13 mouse cellular contexts compared by ENCODE assay signal in genomic region chr17:47606220-47606619, GRCm38 (mm10). TPM values are rescaled to one million over a fixed set of nuclear protein-coding genes. Genes with fewer than 3 reads are reported as not detected.
DNase-seq lines count a peak whose midpoint lies in the region; ATAC-seq and TF ChIP-seq lines count a peak whose summit lies in the region.
"Had no signal": no experiment of that assay in that cellular context is flagged by ENCODE, and none has a peak within 500 bp of the region (broad histone marks: within the 10 kb centered on the region; RNA-seq: fewer than 3 reads in every experiment).

No protein-coding gene starts in this region.

- no peaks in the 10 kb centered on the region for H3K27me3 ChIP-seq in heart, postnatal 0 days (ENCODE audit: control insufficient read depth, insufficient read depth, low read length)
- H3K27me3 ChIP-seq in heart, embryonic 11.5 days (ENCODE audit: control insufficient read depth, insufficient read depth, low read length), result no peaks in the 10 kb centered on the region
- H3K27me3 ChIP-seq in midbrain, postnatal 0 days (ENCODE audit: insufficient read depth, low read length), result no peaks in the 10 kb centered on the region
- no peaks in the 10 kb centered on the region for H3K27me3 ChIP-seq in midbrain, embryonic 16.5 days (ENCODE audit: control insufficient read depth, insufficient read depth, low read depth, low read length)
- H3K27me3 ChIP-seq in liver, embryonic 14.5 days (ENCODE audit: control insufficient read depth, insufficient read depth, low read length), result no peaks in the 10 kb centered on the region
- H3K27me3 ChIP-seq: forebrain, embryonic 15.5 days; limb, embryonic 13.5 days; midbrain, embryonic 15.5 days had no signal

- DNase-seq in heart, postnatal 0 days (ENCODE audit: low spot score), result no peak
- no peak for DNase-seq in midbrain, postnatal 0 days (ENCODE audit: low spot score)
- DNase-seq in liver, embryonic 14.5 days (ENCODE audit: low read depth in 3 of 3, low spot score in 3 of 3), result no peak
- DNase-seq in cerebellum, adult 9-11 months, result no peak
- DNase-seq: cerebellum, postnatal 36 days; right cerebral cortex, adult 18-20 months had no signal

- WGBS in heart, postnatal 0 days, result 67% methylated on average over 5 of the region's 5 CpGs
- WGBS in heart, embryonic 11.5 days (ENCODE audit: insufficient replicate concordance), result 74% methylated on average over 5 of the region's 5 CpGs
- 76% methylated on average over 5 of the region's 5 CpGs for WGBS in midbrain, postnatal 0 days
- WGBS in midbrain, embryonic 16.5 days, result 77% methylated on average over 5 of the region's 5 CpGs
- 71% methylated on average over 5 of the region's 5 CpGs for WGBS in liver, embryonic 14.5 days (ENCODE audit: insufficient replicate concordance)

- no peaks in the 10 kb centered on the region for H3K9me3 ChIP-seq in heart, postnatal 0 days (replicated peaks; ENCODE audit: control insufficient read depth, low read length)
- no peaks in the 10 kb centered on the region for H3K9me3 ChIP-seq in heart, embryonic 11.5 days (replicated peaks; ENCODE audit: control insufficient read depth, low read length)
- no peaks in the 10 kb centered on the region for H3K9me3 ChIP-seq in midbrain, postnatal 0 days (ENCODE audit: low read length)
- no peaks in the 10 kb centered on the region for H3K9me3 ChIP-seq in midbrain, embryonic 16.5 days (replicated peaks; ENCODE audit: control insufficient read depth, low read length, poor library complexity, severe bottlenecking)
- H3K9me3 ChIP-seq in liver, embryonic 14.5 days (ENCODE audit: control insufficient read depth, low read length), result no peaks in the 10 kb centered on the region
- H3K9me3 ChIP-seq: forebrain, embryonic 15.5 days; limb, embryonic 13.5 days; midbrain, embryonic 15.5 days had no signal

- no peaks in the 10 kb centered on the region for H3K4me1 ChIP-seq in heart, postnatal 0 days (ENCODE audit: control insufficient read depth, insufficient read depth)
- peaks cover 7% of the 10 kb centered on the region for H3K4me1 ChIP-seq in heart, embryonic 11.5 days (ENCODE audit: control insufficient read depth, insufficient read depth, low read length)
- peaks cover 7% of the 10 kb centered on the region; the same call in 1 of the 2 replicates for H3K4me1 ChIP-seq in midbrain, postnatal 0 days (ENCODE audit: insufficient read depth, low read length)
- H3K4me1 ChIP-seq in midbrain, embryonic 16.5 days (ENCODE audit: control insufficient read depth, insufficient read depth, low read length), result peaks cover 10% of the 10 kb centered on the region
- H3K4me1 ChIP-seq in liver, embryonic 14.5 days (replicated peaks; ENCODE audit: control insufficient read depth in 2 of 2, insufficient read depth in 2 of 2, low read length in 1 of 2), result peaks cover 10 to 18% of the 10 kb centered on the region in 2 experiments

- no peak overlapping the region for H3K4me3 ChIP-seq in heart, postnatal 0 days (ENCODE audit: low read depth, low read length)
- H3K4me3 ChIP-seq in heart, embryonic 11.5 days (ENCODE audit: low read depth, low read length), result no peak overlapping the region
- H3K4me3 ChIP-seq in midbrain, postnatal 0 days (ENCODE audit: low read depth, low read length), result no peak overlapping the region
- H3K4me3 ChIP-seq in midbrain, embryonic 16.5 days (ENCODE audit: low read depth, low read length), result no peak overlapping the region
- H3K4me3 ChIP-seq in liver, embryonic 14.5 days (ENCODE audit: insufficient read depth in 1 of 2, low read depth in 2 of 2, low read length in 2 of 2), result no peak overlapping the region
- H3K4me3 ChIP-seq: forebrain, embryonic 15.5 days; limb, embryonic 13.5 days; midbrain, embryonic 15.5 days had no signal

- TF ChIP-seq EP300 in heart, postnatal 0 days (IDR thresholded peaks at IDR 0.05; ENCODE audit: low read depth), result no peak
- TF ChIP-seq EP300 in liver, embryonic 14.5 days (IDR thresholded peaks at IDR 0.05; ENCODE audit: low read depth), result no peak

- H3K36me3 ChIP-seq in heart, postnatal 0 days (replicated peaks; ENCODE audit: control insufficient read depth, insufficient read depth, low read length), result peaks cover 67% of the 10 kb centered on the region
- H3K36me3 ChIP-seq in heart, embryonic 11.5 days (ENCODE audit: control insufficient read depth, insufficient read depth, low read length), result peaks cover 33% of the 10 kb centered on the region
- H3K36me3 ChIP-seq in midbrain, postnatal 0 days (ENCODE audit: insufficient read depth, low read length), result peaks cover 49% of the 10 kb centered on the region
- peaks cover 37% of the 10 kb centered on the region for H3K36me3 ChIP-seq in midbrain, embryonic 16.5 days (ENCODE audit: control insufficient read depth, insufficient read depth, low read length)
- peaks cover 64% of the 10 kb centered on the region for H3K36me3 ChIP-seq in liver, embryonic 14.5 days (replicated peaks; ENCODE audit: control insufficient read depth, insufficient read depth, low read depth)

- peak; percentile 35; the same call in 1 of the 2 replicates for TF ChIP-seq CTCF in heart, postnatal 0 days (IDR thresholded peaks at IDR 0.05; ENCODE audit: low read depth)
- peak; percentile 57 for TF ChIP-seq CTCF in midbrain, postnatal 0 days (IDR thresholded peaks at IDR 0.05)
- peak; percentile 69 for TF ChIP-seq CTCF in liver, embryonic 14.5 days (IDR thresholded peaks at IDR 0.05; ENCODE audit: low read depth)

- H3K27ac ChIP-seq in heart, postnatal 0 days (ENCODE audit: low read depth), result no peak overlapping the region
- H3K27ac ChIP-seq in heart, embryonic 11.5 days (ENCODE audit: low read depth, low read length), result no peak overlapping the region
- no peak overlapping the region for H3K27ac ChIP-seq in midbrain, postnatal 0 days (ENCODE audit: low read depth, low read length)
- no peak overlapping the region for H3K27ac ChIP-seq in midbrain, embryonic 16.5 days (ENCODE audit: low read length)
- no peak overlapping the region for H3K27ac ChIP-seq in liver, embryonic 14.5 days
- H3K27ac ChIP-seq: forebrain, embryonic 15.5 days; limb, embryonic 13.5 days; midbrain, embryonic 15.5 days had no signal

- no peak overlapping the region for H3K4me2 ChIP-seq in heart, postnatal 0 days (ENCODE audit: low read depth, low read length)
- no peak overlapping the region for H3K4me2 ChIP-seq in heart, embryonic 11.5 days
- no peak overlapping the region for H3K4me2 ChIP-seq in midbrain, postnatal 0 days (ENCODE audit: low read depth, low read length, poor library complexity, severe bottlenecking)
- no peak overlapping the region for H3K4me2 ChIP-seq in midbrain, embryonic 16.5 days (ENCODE audit: low read length)
- H3K4me2 ChIP-seq in liver, embryonic 14.5 days (ENCODE audit: low read depth), result no peak overlapping the region
- H3K4me2 ChIP-seq: forebrain, embryonic 15.5 days; limb, embryonic 13.5 days; midbrain, embryonic 15.5 days had no signal

- ATAC-seq in heart, postnatal 0 days (ENCODE audit: insufficient read depth, low read depth), result no peak
- ATAC-seq in heart, embryonic 11.5 days (replicated peaks; ENCODE audit: insufficient number of reproducible peaks, low FRiP score, low TSS enrichment), result no peak
- no peak for ATAC-seq in midbrain, postnatal 0 days (ENCODE audit: low FRiP score)
- ATAC-seq in midbrain, embryonic 16.5 days, result no peak
- ATAC-seq in liver, embryonic 14.5 days (ENCODE audit: insufficient read depth), result no peak
- ATAC-seq in granulocyte monocyte progenitor cell, adult 5-6 weeks (replicated peaks; ENCODE audit: poor library complexity, severe bottlenecking), result no peak
- ATAC-seq in erythroid progenitor cell, adult 5-6 weeks (replicated peaks; ENCODE audit: low FRiP score, poor library complexity, severe bottlenecking), result no peak
- ATAC-seq: forebrain, embryonic 15.5 days; midbrain, embryonic 15.5 days had no signal

- no peak overlapping the region for H3K9ac ChIP-seq in heart, postnatal 0 days (replicated peaks; ENCODE audit: low read depth, low read length)
- no peak overlapping the region for H3K9ac ChIP-seq in heart, embryonic 11.5 days (ENCODE audit: low read depth, low read length)
- no peak overlapping the region for H3K9ac ChIP-seq in midbrain, postnatal 0 days (replicated peaks; ENCODE audit: low read length, poor library complexity, severe bottlenecking)
- no peak overlapping the region for H3K9ac ChIP-seq in midbrain, embryonic 16.5 days (ENCODE audit: low read depth, low read length)
- no peak overlapping the region for H3K9ac ChIP-seq in liver, embryonic 14.5 days (replicated peaks)
- H3K9ac ChIP-seq: forebrain, embryonic 15.5 days; limb, embryonic 13.5 days; midbrain, embryonic 15.5 days had no signal

RNA-seq across cellular contexts. Expression of gene Bysl, which starts 5.1 kb away (rescaled TPM):
- total RNA-seq in heart, postnatal 0 days (2014; rRNA removed; ENCODE audit: low replicate concordance), result 14.3 and 17.4 TPM in 2 replicates
- polyA plus RNA-seq in heart, postnatal 0 days (2015; fragmentation: Nextera tagmentation; extraction: Ambion mirVana), result 15.8 and 19.9 TPM in 2 replicates
- 26.8 TPM in 2 replicates for polyA plus RNA-seq in heart, embryonic 11.5 days (2014; fragmentation: Nextera tagmentation; extraction: Ambion mirVana)
- total RNA-seq in midbrain, postnatal 0 days (2014; rRNA removed), result 25.8 and 26.0 TPM in 2 replicates
- 31.9 and 33.1 TPM in 2 replicates for polyA plus RNA-seq in midbrain, postnatal 0 days (2015; fragmentation: Nextera tagmentation; extraction: Ambion mirVana)
- polyA plus RNA-seq in midbrain, embryonic 16.5 days (2015; fragmentation: Nextera tagmentation; extraction: Ambion mirVana), result 38.6 and 40.7 TPM in 2 replicates
- polyA plus RNA-seq in liver, embryonic 14.5 days (2012; rRNA removed), result 9.8 and 12.5 TPM in 2 replicates
- polyA plus RNA-seq in liver, embryonic 14.5 days (2014; fragmentation: Nextera tagmentation; extraction: Ambion mirVana), result 13.3 and 14.3 TPM in 2 replicates
- total RNA-seq in granulocyte monocyte progenitor cell, adult 5-6 weeks (2014; fragmentation: Nextera tagmentation), result 16.2 and 17.8 TPM in 2 replicates
- total RNA-seq in granulocyte monocyte progenitor cell, adult 5-6 weeks (2017), result 12.6 and 16.0 TPM in 2 replicates
- total RNA-seq in erythroid progenitor cell, adult 5-6 weeks (2015; ENCODE audit: low replicate concordance), result 5.9 and 8.3 TPM in 2 replicates
- 8.4 and 10.4 TPM in 2 replicates for total RNA-seq in erythroid progenitor cell, adult 5-6 weeks (2017; ENCODE audit: low replicate concordance)

RNA-seq across cellular contexts. Expression of gene Med20, which starts 5.2 kb away (rescaled TPM):
- total RNA-seq in heart, postnatal 0 days (2014; rRNA removed; ENCODE audit: low replicate concordance), result 26.5 and 30.1 TPM in 2 replicates
- polyA plus RNA-seq in heart, postnatal 0 days (2015; fragmentation: Nextera tagmentation; extraction: Ambion mirVana), result 21.8 and 26.3 TPM in 2 replicates
- polyA plus RNA-seq in heart, embryonic 11.5 days (2014; fragmentation: Nextera tagmentation; extraction: Ambion mirVana), result 30.3 and 36.4 TPM in 2 replicates
- 33.8 and 44.7 TPM in 2 replicates for total RNA-seq in midbrain, postnatal 0 days (2014; rRNA removed)
- 32.4 TPM in 2 replicates for polyA plus RNA-seq in midbrain, postnatal 0 days (2015; fragmentation: Nextera tagmentation; extraction: Ambion mirVana)
- polyA plus RNA-seq in midbrain, embryonic 16.5 days (2015; fragmentation: Nextera tagmentation; extraction: Ambion mirVana), result 47.0 and 47.7 TPM in 2 replicates
- 20.7 and 23.1 TPM in 2 replicates for polyA plus RNA-seq in liver, embryonic 14.5 days (2012; rRNA removed)
- polyA plus RNA-seq in liver, embryonic 14.5 days (2014; fragmentation: Nextera tagmentation; extraction: Ambion mirVana), result 23.2 and 25.7 TPM in 2 replicates
- 26.3 and 36.3 TPM in 2 replicates for total RNA-seq in granulocyte monocyte progenitor cell, adult 5-6 weeks (2014; fragmentation: Nextera tagmentation)
- 25.0 and 29.5 TPM in 2 replicates for total RNA-seq in granulocyte monocyte progenitor cell, adult 5-6 weeks (2017)
- total RNA-seq in erythroid progenitor cell, adult 5-6 weeks (2015; ENCODE audit: low replicate concordance), result 28.1 and 37.8 TPM in 2 replicates
- 36.5 and 63.2 TPM in 2 replicates for total RNA-seq in erythroid progenitor cell, adult 5-6 weeks (2017; ENCODE audit: low replicate concordance)

RNA-seq across cellular contexts. Expression of gene Gm20517, which starts 5.2 kb away (rescaled TPM):
- total RNA-seq in heart, postnatal 0 days (2014; rRNA removed; ENCODE audit: low replicate concordance), result 2.3 TPM in 1 of 2 replicates, not detected in the other
- polyA plus RNA-seq in heart, postnatal 0 days (2015; fragmentation: Nextera tagmentation; extraction: Ambion mirVana), result 1.4 and 1.7 TPM in 2 replicates
- 1.6 and 1.8 TPM in 2 replicates for polyA plus RNA-seq in heart, embryonic 11.5 days (2014; fragmentation: Nextera tagmentation; extraction: Ambion mirVana)
- total RNA-seq in midbrain, postnatal 0 days (2014; rRNA removed), result 3.2 and 8.0 TPM in 2 replicates
- polyA plus RNA-seq in midbrain, postnatal 0 days (2015; fragmentation: Nextera tagmentation; extraction: Ambion mirVana), result 0.96 and 1.1 TPM in 2 replicates
- polyA plus RNA-seq in midbrain, embryonic 16.5 days (2015; fragmentation: Nextera tagmentation; extraction: Ambion mirVana), result 1.3 and 2.0 TPM in 2 replicates
- polyA plus RNA-seq in liver, embryonic 14.5 days (2012; rRNA removed), result 0.86 and 0.95 TPM in 2 replicates
- polyA plus RNA-seq in liver, embryonic 14.5 days (2014; fragmentation: Nextera tagmentation; extraction: Ambion mirVana), result 0.86 and 1.7 TPM in 2 replicates
- total RNA-seq in granulocyte monocyte progenitor cell, adult 5-6 weeks (2014; fragmentation: Nextera tagmentation), result 0.41 and 2.2 TPM in 2 replicates
- total RNA-seq in granulocyte monocyte progenitor cell, adult 5-6 weeks (2017), result 2.5 and 3.1 TPM in 2 replicates
- 11.5 and 13.8 TPM in 2 replicates for total RNA-seq in erythroid progenitor cell, adult 5-6 weeks (2015; ENCODE audit: low replicate concordance)
- total RNA-seq in erythroid progenitor cell, adult 5-6 weeks (2017; ENCODE audit: low replicate concordance), result 9.5 and 18.9 TPM in 2 replicates

RNA-seq across cellular contexts. Expression of gene Usp49, which starts 24.3 kb away (rescaled TPM):
- 3.5 and 10.8 TPM in 2 replicates for total RNA-seq in heart, postnatal 0 days (2014; rRNA removed; ENCODE audit: low replicate concordance)
- polyA plus RNA-seq in heart, postnatal 0 days (2015; fragmentation: Nextera tagmentation; extraction: Ambion mirVana), result 1.4 TPM in 2 replicates
- polyA plus RNA-seq in heart, embryonic 11.5 days (2014; fragmentation: Nextera tagmentation; extraction: Ambion mirVana), result 2.7 and 3.7 TPM in 2 replicates
- 24.3 and 24.4 TPM in 2 replicates for total RNA-seq in midbrain, postnatal 0 days (2014; rRNA removed)
- polyA plus RNA-seq in midbrain, postnatal 0 days (2015; fragmentation: Nextera tagmentation; extraction: Ambion mirVana), result 3.7 and 3.9 TPM in 2 replicates
- 5.3 and 7.3 TPM in 2 replicates for polyA plus RNA-seq in midbrain, embryonic 16.5 days (2015; fragmentation: Nextera tagmentation; extraction: Ambion mirVana)
- polyA plus RNA-seq in liver, embryonic 14.5 days (2012; rRNA removed), result 6.4 and 6.6 TPM in 2 replicates
- 2.9 and 3.9 TPM in 2 replicates for polyA plus RNA-seq in liver, embryonic 14.5 days (2014; fragmentation: Nextera tagmentation; extraction: Ambion mirVana)
- 4.1 and 6.8 TPM in 2 replicates for total RNA-seq in granulocyte monocyte progenitor cell, adult 5-6 weeks (2014; fragmentation: Nextera tagmentation)
- 1.5 and 4.1 TPM in 2 replicates for total RNA-seq in granulocyte monocyte progenitor cell, adult 5-6 weeks (2017)
- 26.8 and 35.7 TPM in 2 replicates for total RNA-seq in erythroid progenitor cell, adult 5-6 weeks (2015; ENCODE audit: low replicate concordance)
- total RNA-seq in erythroid progenitor cell, adult 5-6 weeks (2017; ENCODE audit: low replicate concordance), result 29.2 and 46.3 TPM in 2 replicates
